Mouse (Mus musculus): ENCODE measurements around the gene Gja3.

- TF ChIP-seq E2F4 (IDR thresholded peaks at IDR 0.05; ENCODE audit: insufficient replicate concordance, low read depth, low read length): no peak
- no peak for TF ChIP-seq CTCF (conservative IDR thresholded peaks at IDR 0.05 in 1 of 2, IDR thresholded peaks at IDR 0.05 in 1 of 2; ENCODE audit: low read depth in 2 of 2, low read length in 2 of 2)
- TF ChIP-seq NRF1 (IDR thresholded peaks at IDR 0.05; ENCODE audit: low read depth, low read length): no peak
- no peak for TF ChIP-seq MYC (IDR thresholded peaks at IDR 0.05; ENCODE audit: low read depth, low read length)
- TF ChIP-seq ZNF384 (IDR thresholded peaks at IDR 0.05; ENCODE audit: low read depth, low read length): no peak
These were observed 14.0 kb downstream of the Gja3 start for GRCm38 (mm10) chr14:57043863-57044262.
